Mouse (Mus musculus): Measurements from ENCODE around the gene Ino80.
A peak's percentile ranks its signal among the peaks of the same experiment; 100 is the strongest.

The Ino80 gene

GRCm38 (mm10) chr2:119355089-119355488, 122.4 kb downstream of the Ino80 start:
- peak; percentile 30 for DNase-seq (ENCODE audit: low spot score)

DNA sequence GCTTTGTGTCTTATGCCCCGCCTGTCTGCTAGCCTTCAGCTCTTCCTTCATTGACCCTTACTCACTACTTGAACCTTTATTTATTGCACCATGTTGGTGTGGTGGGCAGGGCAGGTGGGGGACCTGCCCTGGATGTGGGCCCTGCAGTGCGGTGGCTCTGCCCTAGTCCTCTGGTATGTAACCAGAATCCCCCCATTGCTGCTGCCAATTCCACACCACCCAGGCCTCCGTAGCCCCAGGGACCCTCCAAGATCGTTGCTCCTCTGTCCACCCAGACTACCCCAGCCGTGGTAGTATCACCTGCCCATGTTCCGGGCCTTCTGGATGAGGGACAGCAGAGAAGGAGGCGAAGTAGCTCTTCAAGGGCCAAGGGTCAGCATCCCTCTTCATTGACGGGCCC, 123.8 kb downstream of the Ino80 start:
- no peak for DNase-seq (ENCODE audit: low spot score)

DNA sequence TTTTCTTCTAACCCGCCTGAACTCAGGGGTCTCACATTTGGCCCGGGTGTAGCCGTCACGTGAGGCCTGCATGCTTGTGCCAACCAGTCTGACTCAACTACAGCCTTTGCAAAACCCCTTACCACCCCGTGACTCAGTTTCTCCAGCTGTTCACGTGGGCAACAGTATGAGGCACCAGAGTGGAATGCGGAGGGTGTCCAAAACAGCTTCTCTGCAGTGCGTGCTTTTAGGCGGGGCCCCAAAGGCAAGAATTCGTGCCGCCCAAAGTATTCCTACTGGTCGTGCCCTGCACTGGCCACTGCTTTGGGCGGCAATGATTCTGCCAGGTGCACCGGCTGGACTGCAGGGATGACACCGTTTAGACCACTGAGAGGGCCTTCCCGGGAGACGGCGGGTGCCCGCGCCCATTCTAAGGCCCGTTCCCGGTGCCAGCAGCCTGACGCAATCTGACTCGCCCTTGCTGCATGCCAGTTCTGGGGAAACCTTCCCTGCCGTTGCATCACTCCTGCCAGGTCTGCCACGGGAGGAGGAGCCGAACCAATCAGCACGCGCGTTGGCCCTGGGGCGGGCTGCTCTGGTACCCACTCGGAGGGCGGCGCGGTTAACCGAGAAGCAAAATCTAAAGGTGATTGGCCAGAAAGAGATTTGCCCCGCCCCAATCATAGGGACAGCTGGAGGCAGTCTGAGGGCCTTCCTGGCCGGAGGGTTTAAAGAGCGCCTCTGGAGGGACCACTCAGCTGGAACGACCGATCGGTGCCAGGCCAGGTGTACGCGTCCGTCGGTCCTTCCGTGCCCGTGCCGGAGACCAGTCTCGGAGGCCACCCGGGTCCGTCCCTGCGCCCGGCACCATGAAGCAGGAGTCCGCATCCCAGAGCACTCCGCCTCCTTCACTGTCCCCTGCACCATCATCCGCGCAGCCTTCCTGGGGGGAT, 126.7 kb downstream of the Ino80 start, which contains the start of gene Chac1:
Gene Chac1 (plus strand): TSS at position 675 of the 932 bp plus-strand sequence.
- DNase-seq (ENCODE audit: low spot score), result peak; percentile 87

DNA sequence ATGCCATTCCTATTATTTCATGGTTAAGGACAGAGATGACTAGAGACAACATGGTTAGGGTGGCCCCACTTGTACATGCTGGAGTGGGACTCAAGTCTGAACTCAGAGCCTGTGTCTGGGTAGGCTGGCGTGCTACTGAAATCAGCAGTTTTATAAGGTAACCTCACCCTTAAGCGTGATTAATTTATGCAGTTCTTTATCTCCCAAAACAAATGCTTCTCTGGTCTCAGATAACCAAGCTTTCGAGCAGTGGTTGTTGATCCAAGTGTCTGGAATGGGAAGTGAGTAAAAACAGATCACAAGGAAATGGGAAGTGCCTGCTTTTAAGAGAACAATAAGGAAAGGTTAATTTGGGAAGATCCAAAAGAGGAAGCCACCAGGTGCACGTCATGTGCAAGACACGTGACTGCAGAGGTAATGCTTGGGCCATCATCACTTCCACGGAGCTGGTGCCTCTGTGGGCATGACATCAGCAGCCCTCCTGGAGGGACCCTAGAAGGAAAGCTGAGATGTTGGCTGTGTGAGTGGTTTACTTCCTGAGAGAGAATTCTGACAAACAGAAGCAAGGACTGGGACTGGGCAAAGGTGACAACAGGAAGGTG, 132.8 kb downstream of the Ino80 start:
- no peak for DNase-seq (ENCODE audit: low spot score)

- peak; percentile 90 for DNase-seq (ENCODE audit: low spot score)
These were observed 139.8 kb downstream of the Ino80 start for GRCm38 (mm10) chr2:119337425-119338265.

GRCm38 (mm10) chr2:119336470-119336869, 141.0 kb downstream of the Ino80 start:
- no peak for DNase-seq (ENCODE audit: low spot score)

DNA sequence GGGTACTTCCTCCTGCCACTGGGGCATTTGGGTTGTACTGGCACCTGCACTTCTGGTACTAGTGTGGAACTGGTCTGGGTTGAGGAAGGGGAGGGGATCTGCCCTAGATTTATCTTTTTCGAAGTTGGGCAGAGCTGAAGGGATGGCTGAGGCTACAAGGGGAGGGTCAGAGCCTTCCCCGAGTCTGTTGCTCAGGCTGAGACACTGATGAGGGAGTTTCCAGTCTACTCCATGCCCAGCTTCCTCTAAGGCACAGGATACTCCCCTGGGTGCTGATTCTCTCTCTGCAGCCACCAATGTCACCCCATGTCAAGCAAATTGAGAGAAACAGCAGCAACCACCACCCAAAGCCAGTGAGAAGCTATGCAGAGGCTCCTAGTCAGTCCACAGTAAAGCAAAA, 141.5 kb downstream of the Ino80 start:
- no peak for DNase-seq (ENCODE audit: low spot score)

GRCm38 (mm10) chr2:119335535-119335934, 142.0 kb downstream of the Ino80 start:
- DNase-seq (ENCODE audit: low spot score), result no peak

GRCm38 (mm10) chr2:119334964-119335525, 142.4 kb downstream of the Ino80 start:
- no peak for DNase-seq (ENCODE audit: low spot score)

- DNase-seq (ENCODE audit: low spot score), result no peak
These were observed 143.4 kb downstream of the Ino80 start for GRCm38 (mm10) chr2:119334135-119334534.

DNA sequence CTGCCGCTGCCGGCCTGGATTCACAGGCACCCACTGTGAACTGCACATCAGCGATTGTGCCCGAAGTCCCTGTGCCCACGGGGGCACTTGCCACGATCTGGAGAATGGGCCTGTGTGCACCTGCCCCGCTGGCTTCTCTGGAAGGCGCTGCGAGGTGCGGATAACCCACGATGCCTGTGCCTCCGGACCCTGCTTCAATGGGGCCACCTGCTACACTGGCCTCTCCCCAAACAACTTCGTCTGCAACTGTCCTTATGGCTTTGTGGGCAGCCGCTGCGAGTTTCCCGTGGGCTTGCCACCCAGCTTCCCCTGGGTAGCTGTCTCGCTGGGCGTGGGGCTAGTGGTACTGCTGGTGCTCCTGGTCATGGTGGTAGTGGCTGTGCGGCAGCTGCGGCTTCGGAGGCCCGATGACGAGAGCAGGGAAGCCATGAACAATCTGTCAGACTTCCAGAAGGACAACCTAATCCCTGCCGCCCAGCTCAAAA, 145.3 kb downstream of the Ino80 start:
- DNase-seq (ENCODE audit: low spot score), result no peak

DNA sequence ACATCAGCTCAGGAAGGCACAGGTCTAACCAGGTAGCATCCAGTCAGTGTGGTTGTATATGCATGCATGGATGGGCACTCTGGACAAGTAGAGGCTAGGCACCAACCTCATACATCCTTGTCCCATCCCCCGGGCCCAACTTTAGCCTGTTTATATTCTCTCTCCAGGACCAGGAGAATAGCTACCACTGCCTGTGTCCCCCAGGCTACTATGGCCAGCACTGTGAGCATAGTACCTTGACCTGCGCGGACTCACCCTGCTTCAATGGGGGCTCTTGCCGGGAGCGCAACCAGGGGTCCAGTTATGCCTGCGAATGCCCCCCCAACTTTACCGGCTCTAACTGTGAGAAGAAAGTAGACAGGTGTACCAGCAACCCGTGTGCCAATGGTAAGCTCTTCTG, 146.7 kb downstream of the Ino80 start:
- DNase-seq (ENCODE audit: low spot score), result no peak

DNA sequence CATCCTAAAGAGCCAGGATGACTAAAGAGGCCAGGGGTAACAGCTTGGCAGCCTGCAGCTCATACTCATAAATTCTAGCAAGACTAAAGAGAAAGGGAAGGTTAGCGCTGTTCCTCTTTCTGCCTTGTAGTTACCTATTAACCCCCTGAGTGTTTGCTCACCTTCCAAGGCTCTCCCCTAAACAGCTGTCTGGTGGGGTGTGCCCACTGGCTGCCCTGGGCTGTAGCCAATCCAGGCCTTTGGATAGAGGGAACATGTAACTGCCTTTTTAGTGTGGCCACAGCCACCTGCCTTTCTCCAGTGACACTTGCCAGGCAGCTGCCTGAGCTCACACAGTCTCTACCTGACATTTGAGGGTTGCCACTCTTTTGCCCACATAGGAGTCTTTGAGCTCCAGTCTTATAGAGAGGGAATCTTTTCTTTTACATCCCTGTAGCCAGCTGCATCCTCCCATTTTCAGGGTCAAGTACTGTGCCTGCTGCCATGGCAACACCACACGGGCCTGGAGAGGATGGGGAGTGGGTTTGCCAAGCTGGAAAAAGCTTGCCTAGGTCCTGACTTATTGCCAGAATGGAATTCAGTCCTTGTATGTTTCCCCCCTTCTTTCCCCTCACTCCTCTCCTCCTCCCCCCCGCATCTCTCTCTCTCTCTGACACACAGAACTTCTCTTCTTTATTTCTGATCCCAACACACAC, 148.2 kb downstream of the Ino80 start:
- no peak for DNase-seq (ENCODE audit: low spot score)

- no peak for DNase-seq (ENCODE audit: low spot score)
These were observed 148.9 kb downstream of the Ino80 start for GRCm38 (mm10) chr2:119328546-119328945.

GRCm38 (mm10) chr2:119327942-119328526, 149.5 kb downstream of the Ino80 start:
- no peak for DNase-seq (ENCODE audit: low spot score)

DNA sequence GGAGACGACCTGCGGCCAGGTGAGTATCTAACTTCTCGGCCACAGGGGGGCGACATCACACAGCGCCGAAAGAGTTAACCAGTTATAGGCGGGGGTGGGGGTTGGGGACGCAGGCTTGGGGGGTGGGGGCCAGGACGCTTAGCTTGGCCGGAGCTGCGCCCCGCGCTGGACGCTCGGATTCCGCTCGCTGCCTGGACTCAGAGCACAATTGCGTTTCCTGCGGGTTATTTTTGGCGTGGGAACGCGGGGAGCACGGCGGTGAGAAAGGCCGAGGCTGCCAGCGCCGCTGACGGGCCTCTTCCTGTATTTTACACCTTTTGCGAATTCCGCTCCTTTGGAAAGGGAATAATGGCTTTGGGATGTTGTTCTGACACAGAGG, 150.4 kb downstream of the Ino80 start:
- peak; percentile 34 for DNase-seq (ENCODE audit: low spot score)

- peak; percentile 31 for DNase-seq (ENCODE audit: low spot score)
These were observed 151.1 kb downstream of the Ino80 start for GRCm38 (mm10) chr2:119326161-119327101.

DNA sequence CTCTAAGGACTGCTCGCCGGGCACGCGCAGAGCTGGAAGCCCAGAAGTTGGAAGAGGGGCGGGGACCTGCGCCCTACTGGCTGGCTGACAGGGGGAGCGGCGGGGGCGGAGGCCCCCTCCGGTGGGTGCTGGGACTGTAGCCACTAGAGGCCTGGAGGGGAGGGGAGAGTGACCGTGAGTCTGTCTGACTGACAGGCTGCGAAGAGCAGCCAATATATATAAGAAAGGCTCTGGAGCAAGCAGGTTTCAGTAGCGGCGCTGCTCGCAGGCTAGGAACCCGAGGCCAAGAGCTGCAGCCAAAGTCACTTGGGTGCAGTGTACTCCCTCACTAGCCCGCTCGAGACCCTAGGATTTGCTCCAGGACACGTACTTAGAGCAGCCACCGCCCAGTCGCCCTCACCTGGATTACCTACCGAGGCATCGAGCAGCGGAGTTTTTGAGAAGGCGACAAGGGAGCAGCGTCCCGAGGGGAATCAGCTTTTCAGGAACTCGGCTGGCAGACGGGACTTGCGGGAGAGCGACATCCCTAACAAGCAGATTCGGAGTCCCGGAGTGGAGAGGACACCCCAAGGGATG, 151.8 kb downstream of the Ino80 start, which contains the start of gene Dll4:
Gene Dll4 (plus strand): TSS at position 217 of the 576 bp plus-strand sequence.
- DNase-seq (ENCODE audit: low spot score), result peak; percentile 56

Measured in ovary, postnatal 36 days (tissue).